Mouse (Mus musculus) hindbrain, embryonic 10.5 days (tissue): ENCODE results near the gene Svop. TPM values are rescaled to one million over a fixed set of nuclear protein-coding genes. Genes with fewer than 3 reads are reported as not detected.
A peak's percentile ranks its signal among the peaks of the same experiment; 100 is the strongest.

Source experiments
- DNase-seq: peaks from one replicate; pipeline ENCODE4 v3.0.0-alpha.2; 2017; ENCODE audit warnings: low spot score
- H3K27ac ChIP-seq: fragments of 300-500 bp; sonication (generic); 2 replicates; pipeline ENCODE4 v1.5.1; 2016; ENCODE audit warnings: mild to moderate bottlenecking, moderate library complexity
- H3K27me3 ChIP-seq: fragments of 300-500 bp; sonication (generic); 2 replicates; pipeline ENCODE4 v1.6.1; 2016; ENCODE audit warnings: mild to moderate bottlenecking; ENCODE audit not compliant: poor library complexity, insufficient read depth, severe bottlenecking
- H3K36me3 ChIP-seq: fragments of 300-500 bp; sonication (generic); 2 replicates; pipeline ENCODE4 v1.6.1; 2016; ENCODE audit warnings: mild to moderate bottlenecking, moderate library complexity
- H3K4me1 ChIP-seq: fragments of 300-500 bp; sonication (generic); replicated peaks from 2 replicates; pipeline ENCODE4 v1.6.1; 2016; ENCODE audit warnings: mild to moderate bottlenecking
- H3K4me3 ChIP-seq: fragments of 300-500 bp; sonication (generic); 2 replicates; pipeline ENCODE4 v1.5.1; 2016; ENCODE audit warnings: mild to moderate bottlenecking, moderate library complexity
- H3K9me3 ChIP-seq: fragments of 300-500 bp; sonication (generic); 2 replicates; pipeline ENCODE4 v1.6.1; 2016; ENCODE audit warnings: mild to moderate bottlenecking, moderate library complexity
- WGBS: fragments of 180-500 bp; shearing (Covaris S2); methylation state at CpG from one replicate; pipeline ENCODE4 v1.1.7; 2016; 5-methylcytosine and 5-hydroxymethylcytosine counted together
- polyA plus RNA-seq: library from polyadenylated mRNA; unstranded; fragments of >200 nt; fragmentation: Nextera tagmentation; extraction: Ambion mirVana; gene quantifications from 2 replicates; pipeline ENCODE4 v1.2.1, GENCODE M21; 2016

The Svop gene
- polyA plus RNA-seq, 1 experiment from 2014 or later, result 30.3 TPM

DNA sequence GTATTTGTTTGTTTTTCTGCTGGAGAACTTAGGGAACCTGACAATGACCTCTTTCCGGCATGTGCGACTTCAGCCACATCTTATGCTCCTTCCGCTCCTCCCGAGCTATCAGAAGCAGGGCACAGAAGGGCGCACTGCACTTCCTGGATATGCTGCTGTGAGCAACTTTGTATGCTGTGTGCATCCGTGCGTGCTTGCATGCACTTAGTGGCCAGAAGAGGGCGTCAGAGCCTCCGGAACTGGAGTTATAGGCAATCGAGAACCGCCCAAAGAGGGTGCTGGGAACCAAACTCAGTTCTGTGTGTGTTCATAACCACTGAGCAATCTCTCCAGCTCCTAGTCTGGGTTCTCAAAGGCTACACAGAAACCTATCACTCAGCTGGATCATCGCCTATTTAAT is 60.7 kb downstream of the Svop start:
- H3K27ac ChIP-seq, result peak overlapping the region; percentile 45; the same call in 1 of the 2 replicates
- peaks cover 8% of the 10 kb centered on the region; the same call in 1 of the 2 replicates for H3K36me3 ChIP-seq
- H3K27me3 ChIP-seq, result no peaks in the 10 kb centered on the region
- no peaks in the 10 kb centered on the region for H3K9me3 ChIP-seq
- no peak for DNase-seq
- 90% methylated on average over 12 of the region's 12 CpGs for WGBS
- H3K4me3 ChIP-seq, result no peak overlapping the region
- peaks cover 21% of the 10 kb centered on the region for H3K4me1 ChIP-seq

DNA sequence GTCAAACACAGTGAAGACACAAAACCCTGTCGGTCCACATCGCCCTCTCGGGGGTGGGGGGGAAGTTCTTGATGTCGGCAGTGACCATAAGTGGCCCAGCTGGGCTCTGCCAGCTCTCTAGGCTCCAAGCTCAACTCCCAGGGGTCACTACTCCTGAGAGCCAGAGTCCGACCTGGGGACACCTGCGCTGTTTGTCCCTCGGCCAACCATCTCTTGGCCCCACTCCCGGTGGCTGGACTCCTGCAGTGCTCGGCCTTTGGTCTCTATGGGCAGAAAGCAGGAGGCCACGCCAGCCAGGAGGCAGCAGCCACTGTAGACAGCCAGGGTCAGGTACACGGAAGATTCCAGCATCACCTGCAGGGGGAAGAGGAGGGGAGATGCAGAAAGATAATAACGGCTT is 63.3 kb downstream of the Svop start:
- H3K36me3 ChIP-seq, result peaks cover 8% of the 10 kb centered on the region; the same call in 1 of the 2 replicates
- H3K27ac ChIP-seq, result peak overlapping the region; percentile 5; the same call in 1 of the 2 replicates
- no peak for DNase-seq
- WGBS, result 89% methylated on average over 12 of the region's 12 CpGs
- H3K4me1 ChIP-seq, result peaks cover 26% of the 10 kb centered on the region
- no peak overlapping the region for H3K4me3 ChIP-seq
- no peaks in the 10 kb centered on the region; the same call in 1 of the 2 replicates for H3K27me3 ChIP-seq
- no peaks in the 10 kb centered on the region for H3K9me3 ChIP-seq

DNA sequence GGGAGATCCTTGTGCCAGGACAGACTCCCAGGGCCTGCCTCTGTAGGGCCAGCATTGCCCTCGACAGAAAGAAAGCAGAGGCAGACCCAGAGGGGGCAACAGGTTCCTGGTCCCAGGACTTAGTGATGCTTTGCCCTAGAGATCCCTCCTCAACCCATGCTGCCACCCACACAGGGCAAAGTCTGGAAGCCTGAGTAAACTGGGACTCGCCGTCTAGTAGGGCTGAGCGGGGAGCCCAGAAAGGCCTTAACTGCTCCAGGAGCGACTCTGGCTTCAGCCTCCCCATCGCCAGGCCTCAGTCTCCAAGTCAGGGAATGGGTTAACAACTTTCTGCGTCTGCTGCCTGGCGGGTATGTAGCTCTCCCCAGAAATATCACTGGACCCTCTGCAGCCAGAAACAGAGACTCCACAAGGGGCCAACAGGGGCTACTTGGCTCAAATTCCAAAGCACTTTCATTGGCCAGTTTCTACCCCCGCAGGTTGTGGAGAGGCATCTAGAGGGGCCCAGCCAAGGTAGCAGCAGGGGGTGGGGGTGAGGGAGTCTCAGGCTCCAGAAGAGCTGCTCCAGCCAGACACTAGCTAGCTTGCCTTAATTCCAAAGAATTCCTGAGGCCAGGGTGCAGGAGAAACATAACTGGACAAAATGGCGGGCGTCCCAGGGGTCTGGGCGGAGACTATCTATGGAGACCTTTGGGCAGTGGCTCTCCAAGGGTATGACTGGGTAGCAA is 64.0 kb downstream of the Svop start:
- WGBS, result 87% methylated on average over 12 of the region's 12 CpGs
- Histone ChIP-seq H3K4me1 (peaks cover 26% of the 10 kb centered on the region), H3K9me3 (no peaks in the 10 kb centered on the region), H3K27ac (no peak overlapping the region), H3K27me3 (no peaks in the 10 kb centered on the region; the same call in 1 of the 2 replicates), H3K36me3 (peaks cover 3% of the 10 kb centered on the region; the same call in 1 of the 2 replicates), H3K4me3 (no peak overlapping the region)
- DNase-seq, result no peak

DNA sequence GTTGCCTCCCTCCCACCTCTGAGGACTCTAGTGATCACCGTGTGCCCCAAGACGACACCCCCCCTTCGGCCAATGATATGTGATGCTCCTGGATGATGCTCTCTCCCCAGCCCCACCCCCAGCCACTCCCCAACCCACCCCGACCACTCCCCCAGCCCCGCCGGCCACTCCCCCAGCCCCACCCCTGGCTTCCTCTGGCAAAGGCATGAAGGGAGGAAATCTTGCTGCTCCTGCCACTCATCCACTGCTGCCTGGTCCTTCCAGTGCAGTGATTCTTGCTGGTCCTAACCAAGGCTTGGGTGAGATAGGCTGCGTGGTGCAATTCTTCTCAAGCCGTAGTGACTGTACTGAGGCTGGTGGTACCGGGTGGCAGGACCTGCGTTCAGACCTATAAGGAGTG is 66.5 kb downstream of the Svop start:
- Histone ChIP-seq H3K27me3 (no peaks in the 10 kb centered on the region; the same call in 1 of the 2 replicates), H3K4me3 (peak overlapping the region; percentile 20), H3K36me3 (0 out of 2 replicates have a peak, but pooled peaks cover 3% of the 10 kb centered on the region), H3K4me1 (peaks cover 18% of the 10 kb centered on the region), H3K27ac (no peak overlapping the region), H3K9me3 (no peaks in the 10 kb centered on the region)
- 10% methylated on average over 10 of the region's 10 CpGs for WGBS
- peak; percentile 21 for DNase-seq

DNA sequence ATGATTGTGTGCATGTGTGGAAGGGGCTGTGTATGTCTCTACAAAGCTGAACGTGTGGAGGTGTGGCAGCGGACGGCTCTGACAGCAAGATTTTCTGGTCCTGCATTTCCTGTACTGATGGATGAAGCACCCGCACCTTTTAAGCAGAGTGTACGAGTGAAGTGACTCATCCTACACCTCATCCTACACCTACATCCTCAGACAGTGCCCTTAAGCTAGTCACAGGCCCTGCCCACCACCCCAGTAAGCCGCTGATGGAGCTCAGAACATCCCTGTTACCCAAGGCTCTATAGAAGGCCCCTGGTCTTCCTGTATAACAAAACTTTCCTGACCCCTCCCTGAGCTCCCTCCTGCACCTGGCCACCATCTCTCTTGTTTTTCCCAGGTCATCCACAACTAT is 67.0 kb downstream of the Svop start:
- Histone ChIP-seq H3K27me3 (no peaks in the 10 kb centered on the region; the same call in 1 of the 2 replicates), H3K36me3 (0 out of 2 replicates have a peak, but pooled peaks cover 3% of the 10 kb centered on the region), H3K4me3 (peak overlapping the region; percentile 20; the same call in 1 of the 2 replicates), H3K9me3 (no peaks in the 10 kb centered on the region), H3K27ac (no peak overlapping the region), H3K4me1 (peaks cover 14% of the 10 kb centered on the region)
- WGBS, result 71% methylated on average over 6 of the region's 6 CpGs
- DNase-seq, result no peak

DNA sequence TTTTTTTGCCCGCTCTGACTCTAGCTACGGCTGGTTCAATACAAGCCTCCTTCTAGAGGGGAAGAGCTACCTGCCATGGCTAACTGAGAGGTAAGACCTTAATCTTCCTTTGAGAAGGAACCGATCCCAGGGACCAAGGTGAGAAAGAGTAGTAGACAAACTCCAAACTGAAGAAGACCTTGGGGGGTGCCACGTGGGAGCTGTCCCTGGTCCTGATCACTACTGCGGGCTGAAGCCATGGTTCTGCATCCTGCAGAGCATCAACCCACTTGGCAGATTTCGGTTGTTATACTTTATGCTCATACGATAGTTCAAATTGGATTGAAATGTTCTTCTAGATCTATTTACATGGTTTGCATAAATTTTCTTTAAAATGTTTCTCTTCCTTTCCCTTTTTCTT is 76.2 kb downstream of the Svop start:
- H3K9me3 ChIP-seq, result no peaks in the 10 kb centered on the region
- no peak overlapping the region for H3K4me3 ChIP-seq
- H3K27me3 ChIP-seq, result no peaks in the 10 kb centered on the region; the same call in 1 of the 2 replicates
- 67% methylated on average over 7 of the region's 7 CpGs for WGBS
- H3K4me1 ChIP-seq, result no peaks in the 10 kb centered on the region
- no peak overlapping the region for H3K27ac ChIP-seq
- DNase-seq, result no peak
- no peaks in the 10 kb centered on the region for H3K36me3 ChIP-seq

DNA sequence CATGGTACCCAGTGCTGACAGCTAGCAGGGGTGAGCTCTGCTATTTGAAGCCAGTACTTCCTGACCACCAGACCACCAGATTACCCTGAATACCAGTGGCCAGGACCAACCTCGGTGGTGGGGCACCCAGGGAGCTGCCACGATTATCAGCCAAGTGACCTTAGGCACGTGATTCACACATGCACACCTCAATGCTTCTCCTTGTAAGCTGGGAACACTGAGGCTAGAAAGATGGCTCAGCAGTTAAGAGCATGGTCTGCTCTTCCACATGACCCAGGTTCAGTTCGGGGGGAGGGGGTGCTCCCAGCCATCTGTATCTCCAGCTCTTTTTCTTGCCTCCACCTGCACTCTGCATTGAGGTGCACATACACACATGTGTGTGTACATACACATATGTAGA is 82.3 kb downstream of the Svop start:
- Histone ChIP-seq H3K9me3 (no peaks in the 10 kb centered on the region), H3K4me3 (no peak overlapping the region), H3K27ac (no peak overlapping the region), H3K4me1 (no peaks in the 10 kb centered on the region), H3K36me3 (no peaks in the 10 kb centered on the region), H3K27me3 (no peaks in the 10 kb centered on the region)
- DNase-seq, result no peak
- 72% methylated on average over 4 of the region's 4 CpGs for WGBS

DNA sequence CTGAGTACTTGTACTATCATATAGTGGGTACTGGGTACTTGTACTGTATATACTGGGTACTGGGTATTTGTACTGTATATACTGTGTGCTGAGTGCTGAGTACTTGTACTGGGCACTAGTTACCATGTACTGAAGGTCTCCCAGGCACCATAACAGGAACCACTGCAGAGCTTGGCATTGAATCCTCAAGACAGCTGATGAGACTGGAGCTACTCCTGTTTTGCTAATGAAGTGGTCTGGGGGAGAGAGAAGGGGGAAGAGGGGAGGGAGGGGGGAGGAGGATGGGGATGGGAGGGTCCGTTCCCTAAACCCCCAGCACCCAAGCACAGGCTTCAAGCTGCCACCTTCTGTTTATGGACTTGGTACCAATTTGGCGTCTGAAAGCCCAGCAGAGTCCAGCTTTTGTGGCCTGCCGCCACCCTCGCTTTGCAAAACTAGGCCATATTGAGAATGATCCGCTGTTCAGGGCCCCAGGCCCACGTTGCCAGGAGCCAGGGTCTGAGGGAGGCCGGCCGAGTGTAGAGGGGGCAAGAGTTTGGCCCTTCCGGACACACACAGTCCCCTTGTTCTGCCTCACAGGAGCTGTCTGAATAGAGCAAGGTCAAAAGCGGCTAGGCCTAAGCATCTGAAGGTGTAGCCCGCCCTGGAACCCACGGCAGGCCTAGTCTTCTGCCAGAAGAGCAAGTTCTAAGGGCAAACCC is 83.5 kb downstream of the Svop start:
- DNase-seq, result no peak
- Histone ChIP-seq H3K9me3 (no peaks in the 10 kb centered on the region), H3K27ac (0 out of 2 replicates have a peak overlapping the region, but pooled peaks have one; percentile 2), H3K27me3 (no peaks in the 10 kb centered on the region), H3K4me1 (peaks cover 8% of the 10 kb centered on the region), H3K4me3 (no peak overlapping the region), H3K36me3 (no peaks in the 10 kb centered on the region)
- WGBS, result 81% methylated on average over 12 of the region's 12 CpGs

DNA sequence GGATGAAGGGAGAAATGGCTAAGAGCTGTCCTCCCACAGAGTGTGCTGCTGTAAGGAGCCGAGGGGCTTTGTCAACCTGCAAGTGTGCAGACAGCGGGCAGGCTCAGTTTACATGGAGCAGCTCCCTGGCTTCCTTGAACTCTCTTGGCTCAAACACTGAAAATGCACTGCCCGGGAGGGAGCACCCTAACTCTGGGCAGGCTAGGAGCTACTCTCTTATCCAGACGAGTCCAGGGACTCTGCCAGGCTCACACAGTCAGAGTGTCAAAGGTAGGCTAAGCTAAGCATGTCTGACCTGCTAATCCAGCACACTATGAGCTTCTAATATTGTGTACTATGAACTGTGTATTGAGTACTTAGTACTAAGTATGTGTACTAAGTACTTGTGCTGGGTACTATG is 84.4 kb downstream of the Svop start:
- peaks cover 8% of the 10 kb centered on the region for H3K4me1 ChIP-seq
- no peaks in the 10 kb centered on the region for H3K27me3 ChIP-seq
- DNase-seq, result no peak
- 75% methylated on average over 4 of the region's 4 CpGs for WGBS
- H3K4me3 ChIP-seq, result no peak overlapping the region
- no peaks in the 10 kb centered on the region for H3K9me3 ChIP-seq
- H3K36me3 ChIP-seq, result no peaks in the 10 kb centered on the region
- no peak overlapping the region for H3K27ac ChIP-seq

DNA sequence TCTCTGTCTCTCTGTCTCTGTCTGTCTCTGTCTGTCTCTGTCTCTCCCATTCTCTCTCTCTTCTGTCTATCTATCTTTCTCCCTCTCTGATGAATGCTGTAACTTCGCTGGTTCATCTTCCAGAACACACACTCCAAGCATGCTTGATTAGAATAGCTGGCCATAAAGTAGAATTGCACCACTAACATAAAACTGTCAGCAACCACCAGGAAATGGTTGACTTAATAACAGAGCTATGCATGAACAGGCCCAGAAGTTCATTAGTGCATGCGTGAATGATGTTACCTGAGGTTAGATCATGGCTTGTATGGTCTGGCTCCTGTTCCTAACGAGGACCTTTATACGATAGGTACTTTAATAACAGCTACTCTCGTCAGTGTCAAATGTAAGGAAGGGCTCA is 86.3 kb downstream of the Svop start:
- 92% methylated on average over 5 of the region's 5 CpGs for WGBS
- H3K4me3 ChIP-seq, result no peak overlapping the region
- H3K27me3 ChIP-seq, result no peaks in the 10 kb centered on the region
- H3K27ac ChIP-seq, result no peak overlapping the region
- H3K4me1 ChIP-seq, result peaks cover 8% of the 10 kb centered on the region
- H3K9me3 ChIP-seq, result no peaks in the 10 kb centered on the region
- H3K36me3 ChIP-seq, result no peaks in the 10 kb centered on the region
- DNase-seq, result no peak

DNA sequence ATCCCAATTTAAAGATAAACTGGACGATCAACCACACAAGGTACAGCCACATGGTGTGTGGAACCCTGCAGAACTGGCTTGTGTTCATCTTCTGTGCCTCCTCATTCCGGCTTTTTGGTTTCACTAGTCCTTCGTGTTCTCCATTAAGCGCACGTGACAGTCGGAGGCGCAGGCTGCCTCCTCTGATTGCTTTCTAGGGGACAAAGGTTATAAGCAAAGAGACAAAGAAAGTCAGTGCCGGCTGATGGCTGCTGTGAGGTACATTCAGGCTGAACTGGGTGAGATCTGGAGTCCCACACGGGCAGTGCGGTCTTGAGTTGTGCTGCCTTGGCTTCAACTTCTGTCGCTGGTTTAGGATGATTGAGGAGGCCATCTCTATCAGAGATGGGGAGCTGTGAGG is 86.8 kb downstream of the Svop start:
- DNase-seq, result no peak
- Histone ChIP-seq H3K4me3 (no peak overlapping the region), H3K36me3 (no peaks in the 10 kb centered on the region), H3K9me3 (no peaks in the 10 kb centered on the region), H3K27ac (no peak overlapping the region), H3K4me1 (peaks cover 8% of the 10 kb centered on the region), H3K27me3 (no peaks in the 10 kb centered on the region)
- WGBS, result 78% methylated on average over 11 of the region's 11 CpGs

DNA sequence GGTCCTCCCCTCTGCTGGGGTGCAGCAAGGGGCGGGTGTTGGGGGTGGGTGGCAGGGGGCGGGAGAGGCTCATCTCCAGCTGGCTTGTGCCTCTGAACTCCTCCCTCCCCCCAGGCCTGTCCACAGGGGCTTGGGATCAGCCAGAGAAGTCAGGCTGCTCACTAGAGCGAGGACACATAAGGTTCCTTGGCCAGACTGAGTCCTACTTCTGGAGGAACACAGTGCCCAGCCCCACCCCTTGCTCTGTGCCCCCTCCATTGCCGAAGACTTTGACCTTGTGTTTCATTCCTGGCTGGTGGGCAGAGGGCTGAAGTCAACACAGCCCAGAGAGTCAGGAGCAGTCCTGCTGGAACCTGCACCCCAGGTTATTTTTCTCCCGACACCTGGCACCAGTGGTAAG is 87.8 kb downstream of the Svop start, which contains the start of gene Dao:
TSS of gene Dao (plus strand) at position 162 of the 400 bp plus-strand sequence.
- 53% methylated on average over 5 of the region's 5 CpGs for WGBS

DNA sequence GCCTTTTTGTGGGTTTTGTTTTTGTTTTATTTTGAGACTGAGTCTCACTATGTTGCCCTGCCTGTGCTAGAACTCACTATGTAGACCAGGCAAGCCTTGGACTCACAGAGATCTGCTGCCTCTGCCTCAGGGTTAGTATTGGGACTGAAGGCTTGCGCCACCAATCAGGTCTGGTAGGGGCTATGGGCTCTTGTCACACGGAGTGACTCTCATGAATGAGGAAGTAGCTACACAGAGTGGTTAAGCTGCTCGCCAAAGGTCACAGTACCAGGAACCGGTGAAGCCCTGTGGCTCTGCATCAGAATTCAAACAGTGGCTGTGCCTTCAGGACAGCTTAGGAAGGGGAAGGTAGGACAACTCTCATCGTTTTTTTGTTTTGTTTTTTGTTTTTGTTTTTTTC is 92.0 kb downstream of the Svop start:
- no peak overlapping the region for H3K27ac ChIP-seq
- no peaks in the 10 kb centered on the region for H3K36me3 ChIP-seq
- DNase-seq, result no peak
- H3K9me3 ChIP-seq, result no peaks in the 10 kb centered on the region
- H3K27me3 ChIP-seq, result no peaks in the 10 kb centered on the region
- no peak overlapping the region for H3K4me3 ChIP-seq
- H3K4me1 ChIP-seq, result peaks cover 15% of the 10 kb centered on the region
- WGBS, result 74% methylated on average over 5 of the region's 5 CpGs

More for the DNA sequence above, 87.8 kb downstream of the Svop start, which contains the start of gene Dao:
- H3K4me3 ChIP-seq, result no peak within 1 kb of the TSS
- no peak for DNase-seq
- H3K27me3 ChIP-seq, result no peaks in the 10 kb centered on the region
- H3K36me3 ChIP-seq, result no peaks in the 10 kb centered on the region
- H3K4me1 ChIP-seq, result peaks cover 8% of the 10 kb centered on the region
- H3K27ac ChIP-seq, result peak within 1 kb of the TSS; percentile 40; the same call in 1 of the 2 replicates
- H3K9me3 ChIP-seq, result no peaks in the 10 kb centered on the region
